Mouse (Mus musculus) small intestine, adult 2 months (tissue): ENCODE measurements around the gene Slc38a3.

ENCODE experiments used
- CTCF ChIP-seq: fragments of 200-500 bp; IDR thresholded peaks from 2 replicates; pipeline ENCODE4 v1.5.1; 2012; ENCODE audit warnings: low read depth, mild to moderate bottlenecking, control low read depth, inconsistent platforms, low read length, moderate library complexity, mixed read lengths; ENCODE audit not compliant: insufficient replicate concordance, insufficient read length; ENCODE audit errors: extremely low read depth
- POLR2A ChIP-seq: fragments of 200-500 bp; IDR thresholded peaks from 2 replicates; pipeline ENCODE4 v1.6.1; 2012; ENCODE audit warnings: low read depth, mild to moderate bottlenecking, control low read depth, inconsistent platforms, low read length, moderate library complexity

- TF ChIP-seq CTCF = no peak
- TF ChIP-seq POLR2A = no peak
Observed at GRCm38 (mm10) chr9:107665308-107665707, 4.0 kb downstream of the Slc38a3 start.
